Mouse (Mus musculus) lung, adult 18-20 months (tissue): ENCODE results near the gene Ggnbp2.

Experiments used
- DNase-seq, 2 experiments: peaks; one replicate each; pipeline ENCODE4 v3.0.0; 2022; ENCODE audit warnings: mixed read lengths in 2 of 2

The Ggnbp2 gene

GRCm38 (mm10) chr11:84870337-84871043 is at the start of gene Ggnbp2:
Ggnbp2 (minus strand) TSS chr11:84870817.
- peak; percentile 92 to 93 for DNase-seq

DNA sequence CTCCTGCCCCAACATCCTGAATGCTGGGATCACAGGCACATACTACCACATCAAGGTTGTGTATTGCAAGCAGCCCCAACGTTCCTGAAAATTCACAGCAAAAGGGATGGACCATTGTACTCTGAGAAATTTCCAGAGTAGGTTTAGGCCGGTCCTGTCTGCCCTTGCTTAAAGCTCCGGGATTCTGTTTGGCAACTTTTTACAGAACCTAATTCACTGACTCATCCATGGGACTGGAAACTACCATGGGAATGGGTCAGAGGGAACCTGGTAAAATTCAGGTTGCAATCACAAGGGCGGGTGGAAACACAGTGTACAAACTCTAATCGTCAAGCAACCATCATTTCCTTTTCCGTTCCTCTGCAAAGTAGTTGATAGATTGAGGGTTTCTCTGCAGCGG is 49.3 kb upstream of the Ggnbp2 start:
- no peak for DNase-seq

- DNase-seq = peak in 1 of 2 experiments; percentile 10
Measured at GRCm38 (mm10) chr11:84919276-84919675, 48.7 kb upstream of the Ggnbp2 start.

- DNase-seq = peak; percentile 80 to 86
Measured at GRCm38 (mm10) chr11:84918425-84918824, 47.8 kb upstream of the Ggnbp2 start.

GRCm38 (mm10) chr11:84916703-84917300 is 46.2 kb upstream of the Ggnbp2 start:
- no peak for DNase-seq

DNA sequence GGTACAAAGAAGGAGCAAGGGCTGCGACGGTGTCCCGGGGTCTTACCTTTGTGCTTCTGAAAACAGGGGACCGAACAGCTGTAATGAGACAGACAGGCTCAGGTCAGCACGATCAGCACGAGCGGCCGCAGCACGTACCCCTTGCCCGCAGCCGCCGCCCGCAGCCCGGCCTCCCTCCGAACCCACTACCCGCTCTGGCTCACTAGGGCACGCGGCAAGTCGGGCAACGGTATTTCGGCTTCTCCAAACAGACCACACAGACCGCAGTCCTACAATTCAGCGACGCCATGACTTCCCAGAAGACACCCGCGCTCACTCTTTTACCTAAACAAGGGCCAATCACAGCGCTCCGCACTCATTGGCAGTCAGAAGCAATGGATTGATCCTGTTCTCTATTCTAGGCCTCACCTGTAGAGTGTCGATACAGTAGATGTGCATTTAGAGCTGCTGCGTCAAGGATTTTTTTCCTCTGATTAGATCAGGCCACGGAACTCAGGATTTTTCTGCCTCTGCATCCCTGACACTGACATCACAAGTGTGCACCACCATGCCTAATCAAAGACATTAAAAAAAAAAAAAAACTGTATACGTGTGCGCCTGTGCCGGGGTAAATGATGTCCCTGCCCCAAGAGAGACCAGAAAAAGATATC is 45.6 kb upstream of the Ggnbp2 start, which contains the start of gene Znhit3:
TSS of gene Znhit3 (minus strand) at position 314 of the 650 bp plus-strand sequence.
- peak; percentile 81 to 87 for DNase-seq

DNA sequence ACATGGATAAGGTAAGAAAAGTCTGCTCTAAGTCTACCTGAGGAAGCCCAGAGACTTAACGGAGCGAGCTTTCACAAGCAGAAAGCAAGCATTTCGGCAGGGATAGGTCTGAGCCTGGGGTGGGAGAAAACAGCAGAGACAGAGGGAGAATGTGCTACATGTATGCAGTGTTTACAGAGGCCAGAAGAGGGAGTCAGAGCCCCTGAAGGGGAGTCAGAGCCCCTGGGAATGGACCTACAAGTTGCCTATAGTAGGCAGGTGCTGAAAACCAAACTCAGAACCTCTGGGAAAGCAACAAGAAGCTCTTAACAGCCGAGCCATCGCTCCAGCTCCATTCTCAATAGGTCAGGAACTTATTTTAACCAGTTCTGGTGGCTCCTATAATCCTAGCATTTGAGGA is 44.1 kb upstream of the Ggnbp2 start:
- DNase-seq = no peak

DNA sequence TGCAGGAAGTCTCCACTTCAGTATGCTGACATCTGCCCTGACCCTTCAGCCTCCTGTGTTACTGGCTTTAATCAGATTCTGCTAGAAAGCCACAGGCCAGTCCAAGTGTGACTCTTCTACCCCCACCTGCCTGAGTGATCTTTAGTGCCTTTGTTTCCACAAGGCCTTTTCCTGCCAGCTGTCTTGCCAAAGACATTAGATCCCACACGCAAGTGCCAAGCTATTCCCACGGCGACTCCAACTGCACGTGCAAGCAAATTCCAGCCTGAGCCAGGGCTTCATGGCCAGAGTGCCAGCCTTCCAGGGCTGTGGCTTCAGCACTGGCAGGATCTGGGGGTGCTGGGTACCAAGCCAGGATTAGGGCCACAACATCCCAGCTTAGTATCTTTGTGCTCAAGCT is 39.8 kb upstream of the Ggnbp2 start:
- no peak for DNase-seq

DNA sequence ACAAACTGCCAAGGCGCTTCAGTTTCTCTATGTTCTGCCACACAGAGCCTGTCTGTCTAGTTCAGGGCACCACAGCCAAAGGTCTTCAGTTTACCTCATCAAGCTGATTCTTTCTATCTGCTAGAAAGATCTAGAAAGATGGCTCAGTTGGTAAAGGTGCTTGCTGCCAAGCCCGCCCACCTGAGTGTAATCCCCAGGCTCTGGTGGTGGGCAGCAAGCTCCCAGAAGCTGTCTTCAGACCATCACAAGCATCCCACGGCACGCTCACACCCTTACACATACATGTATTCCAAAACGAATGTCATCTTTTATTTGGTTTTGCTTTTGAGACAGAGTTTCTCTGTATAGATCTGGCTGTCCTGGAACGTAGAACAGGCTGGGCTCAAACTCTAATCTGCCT is 37.9 kb upstream of the Ggnbp2 start:
- DNase-seq = no peak

DNA sequence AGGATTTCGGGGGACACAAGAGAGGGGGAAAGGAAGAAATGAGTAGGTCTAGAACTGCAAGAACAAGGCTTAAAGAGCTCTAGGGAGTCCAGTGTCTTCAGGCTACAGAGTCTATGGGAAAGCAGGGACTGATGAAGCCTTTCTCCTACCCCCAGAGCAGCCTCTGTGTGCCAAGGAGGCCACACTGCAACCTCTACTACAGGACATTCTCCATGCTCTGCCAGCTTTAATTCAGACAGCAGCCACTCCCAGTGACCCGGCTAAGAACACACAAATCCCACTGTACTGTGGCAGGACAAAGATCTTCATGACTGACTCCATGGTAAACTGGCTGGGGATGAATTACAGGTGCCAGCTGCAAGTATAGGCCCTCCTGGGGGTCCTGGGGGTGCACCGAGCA is 36.5 kb upstream of the Ggnbp2 start:
- no peak for DNase-seq

DNA sequence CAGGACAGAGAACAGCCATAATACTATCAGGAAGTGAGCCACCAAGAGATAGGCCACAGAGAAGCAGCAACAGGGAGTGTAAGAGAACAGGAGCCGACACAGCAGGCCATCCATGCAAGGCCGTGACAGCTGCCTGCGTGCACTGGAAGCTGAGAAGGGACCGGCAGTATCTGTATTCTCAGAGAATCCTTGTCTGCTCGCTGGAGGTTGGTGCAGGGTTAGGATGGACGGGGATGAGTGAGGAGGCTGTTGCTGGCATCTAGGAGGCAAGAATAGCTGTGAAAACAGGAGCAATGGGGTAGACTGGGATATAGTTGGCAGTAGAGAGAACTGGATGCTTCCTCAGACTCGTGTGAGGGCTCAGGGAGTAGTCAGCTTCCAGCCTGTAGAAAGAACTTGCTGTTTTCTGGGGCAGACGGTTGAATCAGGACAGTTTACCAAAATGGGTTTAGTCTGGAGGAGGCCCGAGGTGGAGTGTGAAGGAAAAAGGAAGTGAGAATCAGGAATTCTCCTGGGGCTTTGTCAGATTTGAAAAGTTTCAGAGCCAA is 34.1 kb upstream of the Ggnbp2 start:
- DNase-seq = no peak

- DNase-seq = peak in 1 of 2 experiments; percentile 7
Measured at GRCm38 (mm10) chr11:84893113-84893512, 22.5 kb upstream of the Ggnbp2 start.

- no peak for DNase-seq
Measured at GRCm38 (mm10) chr11:84891705-84892104, 21.1 kb upstream of the Ggnbp2 start.

DNA sequence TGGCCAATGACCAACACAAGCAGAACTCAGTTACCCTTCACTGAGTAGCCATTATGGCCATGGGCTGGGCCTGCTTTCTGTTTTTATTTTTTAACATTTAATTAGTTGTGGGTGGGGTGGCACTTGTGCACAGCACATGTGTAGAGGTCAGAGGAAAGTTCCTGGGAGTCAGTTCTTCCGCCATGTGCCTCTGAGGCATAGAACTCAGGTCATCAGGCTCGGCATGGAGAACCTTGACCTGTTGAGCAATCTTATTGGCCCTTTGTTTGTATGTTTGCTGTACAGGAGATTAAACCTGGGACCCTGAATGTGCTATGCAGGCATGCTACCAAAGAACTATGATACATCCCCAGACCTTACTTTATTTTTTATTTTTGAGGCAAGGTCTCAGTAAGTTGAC is 18.9 kb upstream of the Ggnbp2 start:
- DNase-seq = no peak

- no peak for DNase-seq
Measured at GRCm38 (mm10) chr11:84888025-84888424, 17.4 kb upstream of the Ggnbp2 start.

GRCm38 (mm10) chr11:84886767-84887511 is 16.3 kb upstream of the Ggnbp2 start:
- DNase-seq = no peak

- DNase-seq = no peak
Measured at GRCm38 (mm10) chr11:84886236-84886635, 15.6 kb upstream of the Ggnbp2 start.

DNA sequence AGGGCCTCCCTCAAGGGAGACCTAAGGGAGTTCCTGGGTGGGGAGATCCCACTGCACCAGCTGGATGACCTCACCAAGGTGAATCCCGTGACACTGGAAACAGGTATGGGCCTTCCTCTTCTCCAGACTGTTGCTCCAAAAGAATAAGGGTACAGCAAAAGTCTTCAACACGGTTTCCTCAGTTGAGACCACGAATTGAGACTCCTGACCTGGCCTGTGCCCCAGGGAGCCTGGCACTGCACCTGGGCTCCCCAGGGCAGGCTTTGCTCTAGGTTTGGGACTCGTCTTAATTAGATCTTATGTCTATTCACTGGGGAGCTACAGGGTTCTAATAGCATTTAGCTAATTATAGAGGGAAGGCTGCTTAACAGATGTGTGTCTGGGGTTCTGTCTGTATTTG is 14.6 kb upstream of the Ggnbp2 start:
- no peak for DNase-seq

DNA sequence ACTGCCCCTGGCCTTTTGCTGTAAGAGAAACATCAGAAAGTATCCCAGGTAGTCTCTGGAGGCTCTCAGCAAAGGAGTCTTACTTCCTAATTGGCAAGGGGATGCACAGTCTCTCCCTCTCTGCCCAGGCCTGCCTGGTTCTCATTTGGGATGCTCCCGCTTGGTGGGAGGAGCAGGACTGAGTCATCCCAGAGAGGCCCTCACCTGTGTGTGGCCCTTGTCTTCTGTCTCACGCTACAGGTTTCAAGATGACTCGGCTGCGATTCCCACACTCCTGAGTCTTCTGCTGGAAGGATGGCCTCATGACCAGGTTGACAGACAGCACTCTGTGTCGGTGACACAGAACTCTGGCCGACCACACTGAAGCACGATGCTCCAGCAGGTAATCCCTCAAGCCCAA is 11.7 kb upstream of the Ggnbp2 start:
- no peak for DNase-seq

- DNase-seq = peak in 1 of 2 experiments; percentile 14
Measured at GRCm38 (mm10) chr11:84880971-84881370, 10.4 kb upstream of the Ggnbp2 start.

DNA sequence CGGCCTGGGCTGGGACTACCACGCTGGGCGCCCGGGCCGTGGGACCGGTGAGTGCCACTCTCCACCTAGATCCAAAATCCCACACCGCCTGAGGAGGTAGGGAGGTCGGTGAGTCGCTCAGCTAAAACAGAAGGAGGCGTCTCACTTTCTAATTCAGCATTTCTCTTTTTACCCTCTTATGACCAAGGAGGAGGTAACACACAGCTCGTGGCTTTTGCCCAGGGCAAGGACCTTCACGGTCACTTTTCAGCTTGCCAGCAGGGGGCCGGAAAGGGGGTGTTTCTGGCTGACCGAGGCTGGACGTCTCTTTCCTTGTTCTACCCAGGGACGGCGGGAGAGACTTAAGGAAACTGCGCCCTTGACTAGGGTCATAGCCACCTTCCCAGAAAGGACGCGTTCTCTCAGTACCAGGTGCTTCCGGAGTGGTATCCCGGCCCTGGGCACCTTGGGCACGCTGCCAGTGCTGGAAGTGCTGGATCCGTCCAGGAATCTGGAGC is 9.9 kb upstream of the Ggnbp2 start:
- peak; percentile 50 to 61 for DNase-seq

DNA sequence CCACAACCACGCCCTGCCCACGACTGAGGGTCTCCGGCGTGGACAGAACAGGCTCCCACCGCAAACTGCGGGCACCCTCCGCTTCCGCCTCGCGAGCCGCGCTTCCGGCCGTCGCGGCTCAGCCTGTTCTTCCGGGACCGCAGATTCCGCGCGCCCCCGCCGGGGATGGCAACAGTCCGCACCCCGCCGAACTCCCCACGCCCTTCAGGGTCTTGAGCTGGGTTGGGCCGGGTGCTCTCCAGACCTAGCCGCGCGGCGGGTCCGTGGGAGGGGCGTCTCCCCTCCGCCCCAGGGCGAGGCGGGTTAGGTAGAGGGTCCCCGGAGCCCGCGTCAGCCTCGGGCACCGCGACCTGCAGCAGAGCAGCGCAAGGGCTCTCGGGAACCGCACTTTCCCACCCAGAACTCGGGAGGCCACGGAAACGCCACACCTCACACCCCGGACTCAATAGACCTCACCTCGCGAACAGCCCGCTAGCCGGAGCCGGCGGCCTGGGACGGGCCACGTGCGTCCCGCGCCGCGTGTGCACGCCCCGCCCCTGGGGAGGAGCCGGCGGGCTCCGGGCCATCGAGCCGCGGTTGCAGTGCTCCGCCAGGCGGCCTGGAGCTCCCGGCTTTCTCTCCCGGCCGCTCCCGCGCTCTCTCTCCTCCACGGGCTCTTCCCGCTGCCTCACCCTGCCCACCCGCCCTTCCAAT is 9.3 kb upstream of the Ggnbp2 start, which contains the start of the genes Myo19 and Pigw:
TSS of gene Myo19 (plus strand) at position 377 of the 693 bp plus-strand sequence.
TSS of gene Pigw (minus strand) at position 514 of the 693 bp plus-strand sequence.
- DNase-seq = peak; percentile 79 to 82
